Mouse (Mus musculus) brain, embryonic 18.5 days (tissue): ENCODE measurements around the gene Srgap3.
A peak's percentile ranks its signal among the peaks of the same experiment; 100 is the strongest.
"Not testable (repeated sequence)": the region's sequence is repeated elsewhere in the genome, so short reads cannot be mapped to it uniquely, and the experiment has no call there.

Source experiments
- DNase-seq: peaks from one replicate; pipeline ENCODE4 v3.0.0-alpha.2; 2012; ENCODE audit warnings: low read depth, low spot score

Gene Srgap3

DNA sequence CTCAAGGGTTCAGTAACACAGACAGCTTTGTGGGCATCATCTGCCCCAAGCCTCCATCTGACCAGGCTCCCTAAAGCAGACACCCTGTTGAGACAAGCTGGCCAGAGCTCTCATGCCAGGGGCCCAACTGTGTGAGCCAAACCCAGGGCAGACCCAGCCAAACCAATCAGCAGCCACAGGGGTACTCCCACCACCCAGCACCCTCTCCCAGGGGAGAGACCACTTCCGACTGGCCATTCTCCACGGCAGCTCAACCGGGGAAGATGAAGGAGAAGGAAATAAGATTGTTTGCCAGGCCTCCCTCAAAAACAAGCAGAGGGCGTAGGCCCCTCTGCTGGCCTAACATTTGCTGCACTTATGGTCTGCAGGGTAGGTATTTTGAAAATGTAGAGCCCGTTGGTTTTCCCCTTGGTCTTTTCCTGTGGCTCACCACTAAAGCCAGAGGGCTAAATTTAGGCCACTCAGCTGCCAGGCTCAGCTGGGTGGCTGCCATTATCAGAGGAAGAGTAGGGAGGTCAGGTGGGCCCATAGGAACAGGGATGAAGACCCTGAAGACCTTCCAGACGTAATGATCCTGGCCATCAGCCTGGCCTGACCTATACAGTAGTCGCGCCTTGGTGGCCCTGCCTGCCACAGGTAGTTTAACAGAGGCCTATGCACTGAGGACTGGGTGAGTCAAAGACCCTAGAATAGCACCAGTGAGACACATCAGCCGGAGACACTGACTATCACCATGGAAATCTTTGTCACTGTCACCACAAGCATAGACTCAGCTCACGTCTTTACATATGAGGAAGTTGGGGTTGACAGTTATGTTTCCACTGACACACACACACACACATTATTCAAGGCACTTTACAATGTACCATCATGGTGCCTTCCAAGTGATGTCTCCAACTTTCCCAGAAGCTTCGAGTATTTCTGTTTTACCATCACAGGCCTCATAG is 85.4 kb downstream of the Srgap3 start:
- no peak for DNase-seq

DNA sequence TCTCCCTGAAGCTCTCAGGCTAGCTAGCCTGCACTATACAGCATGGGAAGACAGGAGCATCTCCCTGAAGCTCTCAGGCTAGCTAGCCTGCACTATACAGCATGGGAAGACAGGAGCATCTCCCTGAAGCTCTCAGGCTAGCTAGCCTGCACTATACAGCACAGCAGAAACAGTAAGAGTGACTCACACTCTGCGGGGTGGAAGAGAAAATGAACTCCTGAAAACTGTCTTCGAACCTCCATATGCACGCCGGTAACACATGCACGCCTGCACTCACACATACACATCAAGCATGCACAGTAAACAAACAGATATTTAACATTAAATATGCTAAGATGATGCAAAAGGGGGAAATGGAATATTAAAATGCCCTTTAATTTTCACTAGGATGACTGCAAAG is 86.8 kb downstream of the Srgap3 start:
- not testable (repeated sequence) for DNase-seq

DNA sequence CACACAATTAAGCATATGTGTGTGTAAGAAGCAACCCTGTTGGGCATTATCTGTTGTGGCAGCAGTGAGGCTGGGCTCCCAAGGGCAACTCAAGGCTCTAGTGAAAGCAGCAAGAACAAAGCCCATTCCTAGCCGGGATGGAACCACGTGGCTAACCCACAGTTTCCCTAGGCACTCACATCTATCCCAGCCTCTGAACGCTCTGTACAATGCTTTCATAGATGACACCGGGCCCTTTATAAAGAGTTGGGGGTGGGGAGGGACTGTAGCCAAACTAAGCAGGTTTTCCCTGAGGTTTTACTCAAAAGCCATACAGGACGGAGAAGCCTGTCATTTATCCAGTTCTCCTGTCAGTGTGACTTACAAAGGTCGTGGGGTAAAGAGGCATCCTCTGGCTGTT is 90.0 kb downstream of the Srgap3 start:
- DNase-seq: no peak

DNA sequence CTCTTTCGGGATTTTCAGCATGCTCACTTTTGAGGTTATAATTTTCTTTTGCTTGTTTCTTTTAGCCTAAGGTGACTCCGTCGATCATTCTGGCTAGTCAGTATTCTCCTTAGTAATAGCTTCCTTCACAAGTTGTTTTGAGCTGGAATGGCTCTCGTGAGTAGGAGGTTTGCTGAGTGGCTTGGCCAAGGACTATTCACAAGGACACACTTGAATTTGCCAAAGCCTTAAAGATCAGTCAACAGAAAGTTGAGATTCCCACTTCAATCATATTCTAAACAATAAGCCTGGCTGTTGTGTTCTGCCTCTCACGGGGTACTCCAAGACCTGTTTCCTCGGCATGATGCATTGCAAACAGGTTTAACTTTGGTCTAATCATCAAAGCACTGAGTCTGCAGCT is 91.9 kb downstream of the Srgap3 start:
- no peak for DNase-seq

DNA sequence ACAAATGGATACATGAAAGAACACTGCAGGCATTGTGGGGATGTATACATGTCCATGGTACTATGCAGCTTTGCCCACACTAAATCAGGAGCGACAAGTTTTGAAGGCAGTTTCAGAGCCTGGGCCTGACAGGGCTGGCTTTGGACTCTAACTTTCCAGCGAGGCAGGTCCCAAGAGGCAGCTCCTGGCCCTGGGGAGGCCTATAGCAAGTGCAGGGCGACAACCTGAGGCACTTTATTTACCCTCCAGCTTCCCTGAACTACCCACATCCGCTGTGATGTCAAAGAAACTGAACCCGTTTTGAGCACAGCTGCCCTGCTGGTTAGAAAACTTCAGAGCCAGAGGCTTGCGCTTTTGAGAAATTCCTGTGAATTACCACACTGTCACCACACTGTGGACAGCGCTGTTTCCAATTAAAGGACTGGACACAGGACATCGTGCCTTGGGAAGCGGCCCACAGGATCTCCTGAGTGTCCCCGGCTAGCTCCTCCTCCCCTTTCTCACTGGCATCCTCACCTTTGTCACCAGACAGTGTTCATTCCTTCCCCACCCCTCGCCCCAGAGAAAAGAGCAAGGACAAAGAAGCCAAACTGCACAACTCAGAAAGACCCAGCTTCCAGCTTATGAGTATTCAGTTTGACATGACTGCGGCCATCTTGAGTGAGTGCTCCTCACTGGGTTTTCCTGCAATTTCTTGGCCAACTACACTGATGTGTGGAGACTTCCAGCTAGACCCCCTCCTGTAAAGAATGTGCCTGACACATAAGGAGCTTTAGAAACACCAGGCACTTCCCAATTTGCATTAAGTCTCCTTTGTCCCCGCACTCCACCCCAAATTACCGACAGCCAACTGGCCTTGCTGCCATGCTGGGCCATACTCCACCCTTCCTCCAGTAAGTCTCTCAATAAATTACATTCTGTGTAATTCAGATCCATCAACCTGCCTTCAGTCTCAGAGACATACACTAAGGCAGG is 94.5 kb downstream of the Srgap3 start:
- no peak for DNase-seq

DNA sequence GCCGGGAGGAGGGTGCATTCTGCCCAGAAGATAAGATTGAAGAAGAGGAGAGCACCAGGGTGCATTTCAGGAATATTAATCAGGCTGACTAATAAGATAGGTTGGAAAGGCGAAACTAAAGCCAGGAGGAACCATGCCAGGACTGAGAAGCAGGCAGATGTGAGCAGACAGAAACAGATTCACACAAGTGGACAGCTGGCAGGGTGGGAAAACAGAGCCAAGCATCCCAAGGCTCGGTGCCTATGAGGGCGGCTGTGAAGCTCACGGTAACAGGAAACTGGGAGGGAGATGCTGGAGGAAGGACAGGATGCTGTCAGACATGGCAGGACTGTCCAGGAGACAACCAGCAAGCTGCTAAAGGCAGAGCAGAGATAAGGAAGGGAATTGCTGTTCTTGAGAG is 96.3 kb downstream of the Srgap3 start:
- no peak for DNase-seq

DNA sequence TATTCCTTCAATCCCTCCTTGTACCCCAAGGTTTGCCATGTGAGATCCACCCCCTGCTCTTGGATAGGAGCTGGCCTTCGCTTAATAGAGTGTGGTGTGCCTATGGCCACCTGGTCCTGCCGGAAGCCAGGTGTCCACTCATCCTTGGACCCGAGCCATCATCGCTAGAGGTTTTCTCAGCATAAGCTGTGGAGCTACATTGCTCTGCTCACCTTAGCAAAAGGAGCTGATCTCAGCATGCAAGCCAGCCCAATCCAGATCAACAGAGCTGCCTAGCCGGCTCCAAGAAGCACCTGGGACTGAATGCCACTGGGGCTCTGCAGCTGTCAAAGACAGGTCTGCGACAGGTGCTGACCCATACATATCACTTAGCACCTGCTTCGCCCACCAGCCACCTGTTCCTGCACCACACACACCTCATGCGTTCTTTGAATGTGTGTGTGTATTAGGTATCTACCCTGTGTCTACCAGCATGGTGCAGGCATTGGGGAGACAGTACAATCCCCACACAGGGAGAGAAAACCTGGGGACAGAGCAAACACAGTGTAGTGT is 98.4 kb downstream of the Srgap3 start:
- no peak for DNase-seq

DNA sequence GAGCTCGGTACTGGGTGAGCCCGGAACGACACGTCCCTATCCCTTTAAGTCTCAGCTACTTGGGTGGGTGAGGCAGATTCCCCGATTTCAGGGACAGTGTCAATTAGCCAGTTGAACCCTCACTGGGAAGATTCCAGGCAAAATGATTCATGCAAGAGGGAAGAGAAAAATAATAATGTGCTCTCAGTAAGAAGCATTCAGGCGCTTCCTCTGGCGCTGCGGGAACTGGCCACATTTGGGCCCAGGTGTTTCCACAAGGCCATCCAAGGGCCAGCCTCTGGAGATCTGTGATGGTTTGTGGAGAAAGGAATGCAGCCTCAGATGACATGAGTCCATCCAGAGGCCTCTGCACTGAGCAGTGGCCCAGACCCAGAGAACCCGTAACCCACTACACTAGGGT is 100.2 kb downstream of the Srgap3 start:
- no peak for DNase-seq

DNA sequence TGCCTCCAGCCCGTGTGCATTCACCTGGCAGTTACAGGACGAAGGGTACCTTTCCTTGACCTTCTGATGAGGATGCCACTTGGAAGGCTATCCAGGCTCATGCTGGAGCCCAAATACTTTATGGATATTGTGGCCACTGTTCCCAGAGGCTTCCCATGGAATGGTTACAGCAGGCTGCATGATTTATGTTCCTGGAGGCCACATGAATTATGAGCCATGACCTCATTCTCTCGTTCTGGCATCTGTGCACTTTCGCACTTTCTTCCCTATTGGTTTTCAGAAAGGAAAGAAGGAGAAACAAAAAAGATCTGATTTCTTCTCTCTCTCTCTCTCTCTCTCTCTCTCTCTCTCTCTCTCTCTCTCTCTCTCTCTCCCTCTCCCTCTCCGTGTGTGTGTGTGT is 104.6 kb downstream of the Srgap3 start:
- no peak for DNase-seq

DNA sequence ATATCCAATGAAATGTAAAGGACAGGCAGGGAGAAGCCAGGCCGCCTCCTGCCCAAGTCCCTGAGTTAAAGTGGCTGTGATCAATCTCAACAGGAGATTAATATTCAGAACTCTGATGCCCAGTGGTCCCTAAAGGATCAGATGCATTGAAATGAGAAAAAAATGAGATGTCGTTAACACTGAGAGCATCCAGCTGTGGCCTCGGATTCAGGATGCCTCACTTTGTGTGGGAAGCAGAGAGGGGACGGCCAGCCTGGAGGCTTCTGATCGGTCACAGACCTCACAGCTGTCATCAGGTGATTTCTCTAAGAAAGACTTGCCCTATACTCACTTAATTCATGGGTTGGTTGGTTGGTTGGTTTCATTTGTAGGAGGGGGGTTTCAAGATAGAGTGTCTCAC is 106.7 kb downstream of the Srgap3 start:
- DNase-seq: no peak

DNA sequence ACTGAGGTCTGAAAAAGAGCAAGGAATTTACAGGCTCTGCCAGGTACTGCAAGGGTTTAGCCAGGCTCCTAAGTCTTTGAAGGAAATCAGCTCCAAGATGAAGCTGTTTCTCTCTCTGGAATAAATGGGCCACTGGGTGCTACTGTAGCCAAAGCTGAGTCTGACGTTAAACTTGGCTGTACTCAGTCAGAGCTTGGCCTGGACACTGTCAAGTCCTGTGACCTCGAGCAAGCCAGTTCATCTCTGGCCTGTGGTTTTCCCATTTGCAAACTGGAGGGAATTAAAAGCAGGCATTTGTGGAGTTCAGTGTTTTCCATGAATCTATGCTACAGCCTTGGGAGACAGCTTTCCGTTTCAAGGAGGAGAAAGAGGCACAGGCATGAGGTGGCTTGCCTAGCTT is 107.7 kb downstream of the Srgap3 start:
- no peak for DNase-seq

DNA sequence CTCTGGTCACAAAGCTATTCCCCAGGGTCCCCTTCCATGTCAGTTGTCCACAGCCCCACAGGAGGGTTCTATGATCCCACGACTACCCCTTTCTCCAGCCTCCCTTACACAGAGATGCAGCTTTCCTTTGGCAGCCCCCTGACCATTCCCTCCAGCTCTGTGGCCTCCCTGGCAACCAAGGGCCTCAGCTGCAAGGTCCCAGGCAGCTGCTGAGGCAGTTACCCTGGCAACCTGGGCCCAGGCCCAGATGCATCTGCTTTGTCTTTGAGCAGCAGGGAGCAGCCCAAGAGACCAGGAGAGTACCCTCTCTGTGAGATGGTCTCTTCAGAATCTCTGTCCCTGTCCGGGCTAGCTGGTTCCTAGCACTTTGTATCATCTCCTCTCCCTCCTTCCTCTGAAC is 108.2 kb downstream of the Srgap3 start:
- DNase-seq: peak; percentile 62

DNA sequence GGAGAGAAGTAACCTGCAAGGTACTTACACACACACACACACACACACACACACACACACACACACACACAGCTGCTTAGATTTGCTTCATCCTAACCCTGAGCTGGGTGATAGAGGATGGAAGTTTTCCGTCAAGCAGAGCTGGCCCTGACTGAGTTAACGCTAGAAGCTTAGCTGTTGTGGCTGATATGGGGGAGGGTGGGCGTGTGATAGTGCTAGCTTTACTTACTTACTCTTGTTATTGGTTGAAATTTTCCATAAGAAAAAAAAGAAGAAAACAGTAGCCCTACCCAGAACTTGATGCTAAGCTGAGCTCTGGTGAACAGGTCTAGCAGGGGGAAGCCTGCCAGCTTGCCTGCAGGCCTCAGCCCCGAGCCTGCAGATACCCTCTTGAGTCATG is 110.4 kb downstream of the Srgap3 start:
- no peak for DNase-seq

DNA sequence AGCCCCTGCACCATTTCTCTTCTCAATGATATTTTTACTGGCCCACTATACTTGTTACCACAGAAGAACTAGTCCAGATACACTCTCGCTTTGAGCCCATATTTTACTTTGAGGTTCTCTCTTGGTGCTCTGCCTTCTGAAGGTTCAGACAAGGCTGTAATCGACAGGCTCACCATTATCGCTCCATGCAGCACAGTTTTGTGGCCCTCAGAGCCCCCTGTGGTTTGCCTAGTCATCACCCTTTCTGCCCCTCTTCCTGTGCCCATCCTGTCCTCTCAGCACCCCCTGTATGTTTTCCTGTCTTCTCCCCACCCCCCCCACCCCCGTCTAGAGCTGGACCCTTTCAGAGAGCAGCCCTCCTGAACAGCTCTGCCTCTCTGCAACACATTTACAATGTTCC is 111.7 kb downstream of the Srgap3 start:
- DNase-seq: no peak

DNA sequence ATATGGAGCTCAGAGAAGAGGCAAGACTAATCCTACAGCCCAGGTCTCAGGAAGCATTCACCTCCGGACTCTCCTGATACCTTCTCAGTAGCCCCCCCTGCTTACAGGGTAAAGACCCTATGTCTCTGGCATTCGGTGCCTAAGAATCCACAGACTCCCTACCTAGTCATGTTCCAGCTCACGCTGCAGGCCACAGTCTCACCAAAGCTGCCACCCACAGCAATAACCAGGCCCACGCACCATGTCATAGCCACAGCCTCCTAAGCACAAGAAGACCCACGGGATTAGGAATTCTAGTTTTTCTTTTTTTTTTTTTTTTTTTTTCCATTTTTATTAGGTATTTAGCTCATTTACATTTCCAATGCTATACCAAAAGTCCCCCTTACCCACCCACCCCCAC is 112.6 kb downstream of the Srgap3 start:
- DNase-seq: no peak

DNA sequence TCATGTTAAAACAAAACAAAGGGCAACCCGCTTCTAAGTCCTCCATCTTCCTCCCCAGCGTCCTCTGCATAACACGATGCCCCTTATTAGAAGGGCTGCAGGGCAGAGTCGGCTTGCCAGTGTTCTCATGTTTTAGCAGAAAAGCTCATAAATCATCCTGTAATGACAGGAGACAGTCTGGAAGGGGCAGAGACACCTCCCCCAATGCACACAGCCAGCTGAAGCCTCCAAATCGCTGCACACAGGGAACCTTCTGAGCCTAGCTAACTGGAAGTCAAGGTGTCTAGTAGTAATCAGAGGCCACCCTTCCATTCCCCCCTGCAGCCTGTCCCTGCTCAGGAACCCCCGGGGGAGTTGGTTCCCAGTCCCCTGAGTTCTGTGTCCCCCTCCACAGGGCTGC is 113.3 kb downstream of the Srgap3 start:
- no peak for DNase-seq

DNA sequence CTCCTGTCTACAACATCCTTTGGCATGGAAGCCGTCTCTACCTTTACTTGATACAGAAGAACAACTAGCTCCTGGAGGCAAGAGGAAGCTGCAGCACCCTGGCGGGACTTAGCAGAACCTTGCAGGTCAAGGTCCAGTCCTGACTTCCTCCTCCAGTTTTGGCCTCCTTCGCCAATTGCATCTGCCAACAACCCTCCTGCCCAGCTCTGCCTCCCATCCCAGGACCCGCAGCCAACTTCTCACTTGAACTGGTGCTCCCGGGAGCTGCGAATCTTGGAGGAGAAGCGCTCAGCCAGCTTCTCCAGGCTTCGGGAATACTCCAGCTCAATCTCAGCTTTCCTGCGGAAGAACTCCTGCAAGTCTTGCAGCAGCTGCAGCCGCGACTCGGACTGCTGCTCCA is 117.9 kb downstream of the Srgap3 start:
- no peak for DNase-seq

DNA sequence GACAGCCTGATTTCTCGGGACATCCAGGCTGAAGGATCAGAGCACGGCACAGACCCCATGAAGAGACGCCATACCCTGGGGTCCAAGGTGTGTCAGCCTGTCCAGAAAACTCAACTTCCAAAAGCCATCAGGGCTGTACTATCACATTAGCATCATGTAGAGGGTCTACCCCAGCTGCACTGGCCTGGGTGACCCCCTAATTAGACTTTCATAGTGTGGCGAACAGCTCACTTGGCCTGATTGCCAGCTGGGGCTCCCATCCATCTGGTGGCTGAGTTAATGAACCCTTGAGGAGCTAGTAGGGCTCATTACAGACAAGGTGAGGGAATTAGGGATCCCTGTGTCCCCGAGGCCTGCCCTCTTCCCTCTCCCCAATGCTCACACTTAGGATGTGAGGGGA is 118.6 kb downstream of the Srgap3 start:
- DNase-seq: no peak

DNA sequence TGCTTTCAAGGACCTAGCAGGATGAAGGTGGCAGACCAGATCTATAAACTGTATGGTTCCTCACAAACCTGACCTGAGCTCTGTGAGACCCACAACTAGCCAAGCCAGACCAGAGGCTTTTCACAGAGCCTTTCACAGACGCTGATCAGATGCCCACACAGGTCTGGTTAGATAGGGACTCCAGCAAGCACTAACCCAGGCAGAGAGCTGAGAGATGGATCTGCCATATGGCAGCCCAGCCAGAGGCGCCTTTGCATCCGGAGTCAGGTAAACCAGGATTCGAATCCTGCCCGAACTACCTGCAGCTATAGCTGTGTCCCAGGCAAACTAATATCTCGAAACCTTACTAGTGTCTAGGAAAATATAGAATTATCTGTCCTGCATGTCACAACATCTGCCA is 121.4 kb downstream of the Srgap3 start:
- DNase-seq: no peak

DNA sequence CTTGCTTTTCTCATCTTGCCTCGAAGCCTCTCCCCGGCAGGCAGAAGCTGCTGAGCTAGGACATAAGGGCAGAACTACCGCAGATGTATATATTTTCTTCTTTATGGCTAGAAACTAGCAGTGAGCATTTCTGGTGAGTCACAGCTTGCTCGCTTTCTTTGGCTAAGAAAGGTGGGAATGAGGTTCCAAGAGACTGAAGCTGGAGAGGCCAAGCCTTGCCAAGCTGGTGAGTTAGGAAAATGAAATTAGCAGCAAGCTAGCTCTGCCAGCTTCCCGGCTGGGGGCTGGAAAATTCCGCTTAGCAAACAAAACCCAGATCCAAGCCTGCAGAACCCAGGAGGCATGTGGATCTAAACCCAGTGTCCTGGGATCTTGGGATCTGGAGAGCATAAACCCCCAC is 124.0 kb downstream of the Srgap3 start:
- DNase-seq: peak; percentile 43

DNA sequence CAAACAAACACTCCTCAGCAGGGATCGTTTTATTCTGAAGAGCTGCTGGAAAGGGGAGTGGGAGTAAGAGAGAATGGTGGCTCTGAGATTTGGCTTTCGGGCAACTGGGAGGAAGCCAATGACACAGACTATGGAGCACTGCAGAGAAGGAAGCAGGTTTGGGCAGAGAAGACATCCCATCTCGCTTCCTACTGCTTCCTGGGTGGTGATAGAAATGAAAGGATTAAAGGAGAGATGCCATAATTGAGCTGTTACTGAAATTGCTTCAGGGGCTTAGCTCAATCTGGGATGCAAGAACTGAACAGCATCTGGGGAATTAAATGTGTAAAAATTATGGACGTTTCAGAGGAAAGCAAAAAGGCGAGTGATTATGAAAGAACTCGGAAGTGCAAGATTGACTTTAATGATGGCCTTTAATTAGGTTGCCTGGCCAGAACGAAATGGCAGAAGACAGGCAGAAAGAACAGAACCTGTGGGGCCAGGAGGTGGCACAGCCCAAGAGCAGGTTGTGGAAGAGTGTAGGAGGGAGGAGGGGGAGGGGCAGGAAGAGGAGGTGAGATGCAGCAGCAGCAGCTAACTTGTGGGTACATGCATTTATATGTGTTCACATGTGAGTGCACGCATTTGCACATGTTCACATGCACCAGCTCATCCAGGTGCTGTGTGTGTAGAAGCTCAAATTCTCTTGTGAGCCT is 126.6 kb downstream of the Srgap3 start:
- DNase-seq: no peak
